Mouse (Mus musculus) E14TG2a.4 (cell line): ENCODE measurements around the gene Tm6sf1.

Experiments
- H3K27me3 ChIP-seq: 2 replicates; pipeline ENCODE4 v1.6.1; 2014; ENCODE audit warnings: low read length, control low read depth; ENCODE audit not compliant: insufficient read depth
- H3K36me3 ChIP-seq: 2 replicates; pipeline ENCODE4 v1.6.1; 2014; ENCODE audit warnings: low read length, control low read depth; ENCODE audit not compliant: insufficient read depth
- H3K4me1 ChIP-seq: replicated peaks from 2 replicates; pipeline ENCODE4 v1.6.1; 2014; ENCODE audit warnings: low read depth, low read length, control low read depth
- H3K4me3 ChIP-seq: replicated peaks from 2 replicates; pipeline ENCODE4 v1.5.1; 2014; ENCODE audit warnings: mild to moderate bottlenecking, low read length
- H3K9me3 ChIP-seq: 2 replicates; pipeline ENCODE4 v1.6.1; 2014; ENCODE audit warnings: low read length, control low read depth
- CTCF ChIP-seq: conservative IDR thresholded peaks from 2 replicates; pipeline ENCODE4 v1.5.1; 2014; ENCODE audit warnings: low read length
- NANOG ChIP-seq: IDR thresholded peaks from 2 replicates; pipeline ENCODE4 v1.6.1; 2014; ENCODE audit warnings: borderline replicate concordance, low read length, mixed read lengths
- POU5F1 ChIP-seq: IDR thresholded peaks from 2 replicates; pipeline ENCODE4 v1.6.1; 2014; ENCODE audit warnings: low read length, borderline replicate concordance

Gene Tm6sf1

DNA sequence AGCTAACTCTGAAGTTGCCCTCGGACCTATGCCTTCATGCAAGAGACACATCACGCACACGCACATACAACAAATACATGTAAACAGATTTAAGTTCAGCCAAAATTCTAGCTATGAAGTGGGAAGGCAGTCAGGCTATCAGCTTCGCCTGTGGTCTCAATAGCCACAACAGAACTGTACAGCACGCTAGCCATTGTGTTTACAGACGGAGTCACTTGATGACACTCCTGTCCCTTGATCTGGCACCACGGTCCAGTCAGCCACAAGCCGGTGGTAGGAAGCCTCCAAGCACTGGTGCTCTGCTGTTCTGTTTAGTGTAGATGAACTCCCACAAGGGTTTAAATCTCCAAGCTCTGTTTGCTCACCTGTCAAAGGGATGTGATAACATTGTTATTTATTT, 12.8 kb upstream of the Tm6sf1 start:
- 0 out of 2 replicates have a peak, but pooled peaks cover 2% of the 10 kb centered on the region for H3K4me1 ChIP-seq
- no peaks in the 10 kb centered on the region for H3K36me3 ChIP-seq
- H3K27me3 ChIP-seq = no peaks in the 10 kb centered on the region; the same call in 1 of the 2 replicates
- H3K4me3 ChIP-seq = no peak overlapping the region
- no peak for TF ChIP-seq NANOG
- TF ChIP-seq CTCF = no peak
- no peaks in the 10 kb centered on the region for H3K9me3 ChIP-seq

DNA sequence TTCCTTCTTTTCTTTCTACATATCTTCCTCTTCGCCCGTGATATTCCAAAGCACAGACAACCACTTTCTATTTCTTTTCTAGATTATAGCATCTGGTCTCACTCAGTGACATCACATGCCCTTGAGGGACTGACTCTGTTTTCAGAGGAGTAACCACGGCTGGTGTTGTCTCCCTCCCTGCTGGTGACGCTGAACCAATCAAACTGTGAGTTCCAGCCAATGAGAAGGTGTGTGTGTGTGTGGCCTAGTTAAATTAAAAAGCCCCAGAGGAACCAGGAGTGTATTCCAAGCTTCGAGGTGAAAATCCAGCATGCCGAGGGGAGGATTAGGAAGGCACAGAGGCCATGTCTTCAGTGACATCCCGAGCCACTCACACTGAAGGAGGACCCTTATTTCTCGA, 11.8 kb upstream of the Tm6sf1 start:
- Histone ChIP-seq H3K36me3 (no peaks in the 10 kb centered on the region), H3K27me3 (no peaks in the 10 kb centered on the region; the same call in 1 of the 2 replicates)

DNA sequence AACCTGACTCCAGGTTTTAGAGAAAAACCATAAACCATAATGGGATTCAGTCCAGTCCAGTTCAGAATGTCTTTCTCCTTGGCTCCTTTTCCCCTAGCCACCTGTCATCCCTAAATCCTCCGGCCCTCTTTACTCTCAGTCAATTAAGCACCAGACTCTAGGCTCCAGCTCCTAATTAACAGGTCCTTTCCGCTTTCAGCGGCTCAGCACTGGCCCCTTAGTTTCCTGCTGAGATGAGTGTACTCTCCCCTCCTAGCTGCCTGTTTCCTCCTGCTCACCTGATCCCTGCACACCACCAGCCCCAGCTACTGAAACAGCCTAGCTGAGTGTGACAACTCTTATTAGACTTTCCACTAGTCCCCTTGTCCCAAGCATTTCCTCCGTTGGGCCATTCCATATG, 11.0 kb upstream of the Tm6sf1 start:
- no peak overlapping the region for H3K4me3 ChIP-seq
- H3K27me3 ChIP-seq = no peaks in the 10 kb centered on the region; the same call in 1 of the 2 replicates
- no peak for TF ChIP-seq CTCF
- TF ChIP-seq POU5F1 = no peak
- no peak for TF ChIP-seq NANOG
- H3K9me3 ChIP-seq = no peaks in the 10 kb centered on the region
- H3K4me1 ChIP-seq = 0 out of 2 replicates have a peak, but pooled peaks cover 2% of the 10 kb centered on the region
- no peaks in the 10 kb centered on the region for H3K36me3 ChIP-seq

More for the DNA sequence above, 11.8 kb upstream of the Tm6sf1 start:
- H3K9me3 ChIP-seq = no peaks in the 10 kb centered on the region
- no peak for TF ChIP-seq NANOG
- TF ChIP-seq CTCF = no peak
- no peak for TF ChIP-seq POU5F1
- H3K4me1 ChIP-seq = 0 out of 2 replicates have a peak, but pooled peaks cover 2% of the 10 kb centered on the region
- H3K4me3 ChIP-seq = no peak overlapping the region

DNA sequence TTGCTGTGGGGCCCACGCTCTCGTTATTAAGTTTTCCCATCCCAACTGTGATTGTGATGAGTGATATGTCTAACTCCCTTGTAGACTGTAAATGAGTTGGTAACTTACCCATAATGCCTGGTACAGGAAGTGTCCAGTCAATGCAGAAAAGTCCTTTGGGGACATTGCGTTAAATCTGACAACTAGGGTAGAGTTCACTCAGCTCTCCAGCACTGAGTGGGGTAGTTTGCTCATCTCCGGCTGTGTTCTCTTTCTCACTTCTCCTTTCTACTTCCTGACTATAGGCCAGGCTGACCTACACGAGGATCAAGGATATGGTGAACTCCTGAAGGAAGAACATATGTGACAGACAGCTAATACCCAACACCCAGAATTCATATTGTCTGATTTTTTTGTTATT, 9.6 kb upstream of the Tm6sf1 start:
- Histone ChIP-seq H3K4me1 (0 out of 2 replicates have a peak, but pooled peaks cover 2% of the 10 kb centered on the region), H3K27me3 (no peaks in the 10 kb centered on the region; the same call in 1 of the 2 replicates), H3K4me3 (no peak overlapping the region), H3K9me3 (peaks cover 7% of the 10 kb centered on the region), H3K36me3 (no peaks in the 10 kb centered on the region)
- no peak for TF ChIP-seq CTCF
- no peak for TF ChIP-seq POU5F1
- no peak for TF ChIP-seq NANOG

DNA sequence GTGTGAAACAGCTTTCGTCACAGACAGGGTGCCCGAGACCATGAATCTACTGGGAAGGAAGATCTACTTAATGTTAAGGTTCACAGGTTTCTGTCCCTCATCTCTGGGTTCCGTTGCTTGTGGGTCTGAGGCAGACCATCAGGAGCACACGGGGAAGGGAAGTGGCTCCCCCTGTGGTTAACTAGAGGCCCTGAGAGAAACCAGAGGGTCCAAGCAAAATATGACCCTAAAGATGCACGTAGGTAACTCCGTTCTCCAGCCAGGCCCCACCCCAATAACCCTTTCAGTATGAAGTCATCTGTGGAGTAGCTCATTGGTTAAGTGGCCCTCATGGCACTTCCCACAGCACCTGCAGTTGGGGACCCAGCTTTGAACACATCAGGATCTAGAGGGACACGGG, 9.2 kb upstream of the Tm6sf1 start:
- Histone ChIP-seq H3K4me1 (0 out of 2 replicates have a peak, but pooled peaks cover 2% of the 10 kb centered on the region), H3K4me3 (no peak overlapping the region), H3K27me3 (no peaks in the 10 kb centered on the region; the same call in 1 of the 2 replicates), H3K9me3 (peaks cover 11% of the 10 kb centered on the region), H3K36me3 (no peaks in the 10 kb centered on the region)
- no peak for TF ChIP-seq CTCF
- no peak for TF ChIP-seq NANOG
- no peak for TF ChIP-seq POU5F1

DNA sequence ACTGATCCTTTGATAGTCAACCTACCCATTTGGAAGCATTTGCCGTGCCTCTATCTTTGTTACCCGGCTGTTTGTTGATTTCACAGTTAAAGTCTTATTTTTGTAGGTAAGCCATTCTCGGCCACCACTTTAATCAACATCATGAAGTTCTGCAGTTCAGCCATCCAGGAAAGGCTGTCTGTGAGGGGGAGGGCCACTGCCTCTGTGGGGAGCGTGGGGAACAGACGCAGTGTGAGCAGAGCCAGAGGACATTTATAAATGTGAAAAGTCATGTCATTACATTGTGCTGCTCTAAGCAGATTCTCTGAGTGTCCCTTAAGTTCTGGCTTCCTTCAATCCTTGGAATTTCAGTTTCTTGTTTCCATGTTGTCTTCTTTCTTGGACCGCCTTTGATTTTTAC, 8.6 kb upstream of the Tm6sf1 start:
- H3K4me3 ChIP-seq = no peak overlapping the region
- H3K36me3 ChIP-seq = no peaks in the 10 kb centered on the region
- H3K9me3 ChIP-seq = peaks cover 11% of the 10 kb centered on the region
- 0 out of 2 replicates have a peak, but pooled peaks cover 2% of the 10 kb centered on the region for H3K4me1 ChIP-seq
- no peaks in the 10 kb centered on the region; the same call in 1 of the 2 replicates for H3K27me3 ChIP-seq
- TF ChIP-seq POU5F1 = no peak
- TF ChIP-seq CTCF = no peak
- no peak for TF ChIP-seq NANOG

DNA sequence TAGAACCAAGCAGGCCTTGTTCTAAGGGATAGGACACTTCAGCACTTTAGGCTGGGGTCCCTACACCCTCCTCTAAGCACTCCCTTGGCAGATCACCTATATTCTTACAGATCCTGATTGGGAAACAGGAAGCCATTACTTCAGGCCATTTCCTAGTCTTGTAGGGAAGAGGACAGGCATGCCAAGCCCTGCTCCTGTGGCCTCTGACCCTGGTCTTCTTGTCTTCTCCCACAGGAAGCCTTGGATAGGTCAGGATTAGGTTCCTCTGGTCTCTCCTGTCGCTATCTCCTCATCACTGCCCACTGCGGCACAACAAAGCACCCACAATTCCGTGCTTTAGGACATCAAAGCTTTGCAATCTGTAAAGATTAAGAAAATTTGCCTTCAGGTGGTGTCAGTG, 7.1 kb upstream of the Tm6sf1 start:
- Histone ChIP-seq H3K36me3 (no peaks in the 10 kb centered on the region), H3K4me1 (peaks cover 8% of the 10 kb centered on the region; the same call in 1 of the 2 replicates), H3K4me3 (no peak overlapping the region), H3K9me3 (peaks cover 11% of the 10 kb centered on the region), H3K27me3 (peaks cover 9% of the 10 kb centered on the region)
- no peak for TF ChIP-seq POU5F1
- TF ChIP-seq CTCF = no peak
- no peak for TF ChIP-seq NANOG

DNA sequence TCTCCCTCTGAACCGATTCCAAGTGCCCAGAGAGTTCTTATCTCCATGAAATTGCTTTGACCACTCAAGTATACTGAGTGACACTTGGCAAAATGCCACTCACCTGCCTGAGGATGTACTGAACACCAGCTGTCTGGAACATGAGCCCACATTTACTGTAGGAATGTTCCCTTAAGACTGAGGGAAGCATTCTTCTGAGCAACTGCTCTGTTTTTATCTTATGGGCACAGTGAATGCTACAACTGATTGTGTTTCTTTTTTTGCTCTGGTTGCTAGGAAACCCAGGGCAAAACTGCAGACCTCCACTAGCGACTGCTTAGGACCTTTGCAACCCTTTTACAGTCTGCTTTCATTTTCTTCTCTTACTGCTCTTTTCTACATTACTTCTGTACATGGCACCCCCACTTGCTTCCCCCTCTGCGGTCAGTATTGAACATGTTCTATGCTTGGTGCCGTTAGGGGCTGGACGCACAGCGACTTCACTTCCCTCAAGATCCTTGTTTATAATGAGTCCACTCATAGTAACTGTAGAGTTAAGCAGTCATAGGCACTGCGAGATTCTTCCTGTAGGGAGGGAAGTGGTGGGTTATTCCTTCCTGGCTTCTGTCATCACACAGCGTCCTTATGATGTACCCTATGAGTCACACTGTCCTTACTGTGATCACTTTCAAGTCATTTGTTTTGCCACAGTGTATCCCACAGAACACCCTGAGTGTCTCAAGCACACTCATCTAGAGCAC, 4.1 kb upstream of the Tm6sf1 start:
- TF ChIP-seq POU5F1 (no peak), CTCF (no peak), NANOG (no peak)
- Histone ChIP-seq H3K36me3 (no peaks in the 10 kb centered on the region), H3K4me3 (no peak overlapping the region), H3K27me3 (peaks cover 39% of the 10 kb centered on the region), H3K4me1 (peaks cover 24% of the 10 kb centered on the region), H3K9me3 (peaks cover 11% of the 10 kb centered on the region)

DNA sequence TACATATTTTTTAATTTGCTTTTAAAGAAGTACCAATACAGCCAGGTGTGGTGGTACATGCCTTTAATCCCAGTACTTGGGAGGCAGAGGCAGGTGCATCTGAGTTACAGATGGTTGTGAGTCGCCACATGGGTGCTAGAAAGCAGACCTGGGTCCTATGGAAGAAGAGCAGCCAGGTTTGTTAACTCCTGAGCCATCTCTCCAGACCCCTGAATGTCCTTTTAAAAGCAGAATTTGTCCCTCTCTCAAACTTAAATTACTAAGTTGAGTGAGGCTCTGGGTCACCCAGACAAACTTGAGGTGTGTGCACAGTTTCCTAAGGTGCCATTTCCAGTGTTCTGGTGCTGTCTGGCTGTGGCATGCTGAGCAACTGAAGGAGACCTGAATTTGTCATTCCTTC, 3.1 kb upstream of the Tm6sf1 start, which contains the start of gene Gm10160:
Gene Gm10160 (minus strand): TSS at position 101 of the 400 bp plus-strand sequence.
- Histone ChIP-seq H3K27me3 (peaks cover 48% of the 10 kb centered on the region), H3K4me1 (peaks cover 30% of the 10 kb centered on the region), H3K4me3 (no peak within 1 kb of the TSS), H3K36me3 (no peaks in the 10 kb centered on the region), H3K9me3 (peaks cover 11% of the 10 kb centered on the region)
- no peak for TF ChIP-seq POU5F1
- TF ChIP-seq NANOG = no peak
